Mouse (Mus musculus) limb, embryonic 11.5 days (tissue): ENCODE measurements around the gene 1110004F10Rik. TPM values are rescaled to one million over a fixed set of nuclear protein-coding genes. Genes with fewer than 3 reads are reported as not detected.

ENCODE experiments used
- ATAC-seq: fragments of 200-750 bp; cut with Nextera tagmentation; 2 replicates; pipeline ENCODE4 v1.8.0; 2017; ENCODE audit warnings: low read depth; ENCODE audit not compliant: insufficient number of reproducible peaks, low FRiP score, low TSS enrichment
- DNase-seq: peaks from one replicate; pipeline ENCODE4 v3.0.0-alpha.2; 2015; ENCODE audit warnings: low spot score
- H3K27ac ChIP-seq: fragments of 300-500 bp; sonication (generic); replicated peaks from 2 replicates; pipeline ENCODE4 v1.5.1; 2014; ENCODE audit warnings: low read depth, mild to moderate bottlenecking, low read length
- H3K27me3 ChIP-seq: fragments of 300-500 bp; sonication (generic); 2 replicates; pipeline ENCODE4 v1.6.1; 2014; ENCODE audit warnings: mild to moderate bottlenecking, low read length, mixed read lengths; ENCODE audit not compliant: control insufficient read depth, insufficient read depth
- H3K36me3 ChIP-seq: fragments of 300-500 bp; sonication (generic); 2 replicates; pipeline ENCODE4 v1.6.1; 2014; ENCODE audit warnings: mild to moderate bottlenecking, low read length, moderate library complexity, mixed read lengths; ENCODE audit not compliant: control insufficient read depth, insufficient read depth
- H3K4me1 ChIP-seq: fragments of 300-500 bp; sonication (generic); 2 replicates; pipeline ENCODE4 v1.6.1; 2014; ENCODE audit warnings: low read length, mixed read lengths; ENCODE audit not compliant: control insufficient read depth, insufficient read depth
- H3K4me2 ChIP-seq: fragments of 300-500 bp; sonication (generic); 2 replicates; pipeline ENCODE4 v1.6.1; 2014; ENCODE audit warnings: low read depth, mild to moderate bottlenecking, moderate library complexity; ENCODE audit not compliant: severe bottlenecking
- H3K4me3 ChIP-seq: fragments of 300-500 bp; sonication (generic); 2 replicates; pipeline ENCODE4 v1.5.1; 2014; ENCODE audit warnings: low read depth, low read length
- H3K9ac ChIP-seq: fragments of 300-500 bp; sonication (generic); 2 replicates; pipeline ENCODE4 v1.6.1; 2014; ENCODE audit warnings: mild to moderate bottlenecking, low read length
- H3K9me3 ChIP-seq: fragments of 300-500 bp; sonication (generic); 2 replicates; pipeline ENCODE4 v1.6.1; 2016; ENCODE audit warnings: low read length; ENCODE audit not compliant: control insufficient read depth
- WGBS: fragments of 180-500 bp; shearing (Covaris S2); extraction: QIAGEN DNeasy Blood & Tissue Kit; methylation state at CpG from one replicate; pipeline ENCODE4 v1.1.7; 2014; 5-methylcytosine and 5-hydroxymethylcytosine counted together
- polyA plus RNA-seq: library from polyadenylated mRNA; unstranded; fragments of >200 nt; fragmentation: Nextera tagmentation; extraction: Ambion mirVana; gene quantifications from 2 replicates; pipeline ENCODE4 v1.2.1, GENCODE M21; 2014

Gene 1110004F10Rik
- polyA plus RNA-seq, 1 experiment from 2014 or later = 382 TPM

DNA sequence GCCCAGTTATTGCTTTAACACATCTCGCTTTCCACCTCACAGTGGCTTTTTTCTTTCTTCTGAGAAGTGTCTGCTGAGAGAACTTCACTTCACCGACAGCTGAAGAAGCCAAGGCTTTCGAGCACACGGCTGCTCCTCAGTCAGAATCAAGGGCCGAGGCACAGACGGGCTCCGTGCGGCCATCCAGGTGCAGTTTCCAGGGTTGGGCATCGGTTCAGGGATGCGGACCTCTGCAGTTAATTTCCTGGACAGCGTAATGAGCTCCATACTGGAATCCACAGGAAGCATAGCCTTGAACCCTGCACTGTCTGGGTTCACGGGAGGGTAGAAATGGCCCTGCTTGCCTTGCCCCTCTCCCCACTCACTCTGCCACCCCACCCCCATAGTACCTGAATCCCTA is 84.9 kb downstream of the 1110004F10Rik start:
- Histone ChIP-seq H3K4me3 (no peak overlapping the region), H3K4me2 (no peak overlapping the region), H3K9ac (no peak overlapping the region), H3K36me3 (no peaks in the 10 kb centered on the region), H3K4me1 (0 out of 2 replicates have a peak, but pooled peaks cover 3% of the 10 kb centered on the region), H3K27ac (no peak overlapping the region), H3K9me3 (no peaks in the 10 kb centered on the region), H3K27me3 (no peaks in the 10 kb centered on the region)
- 61% methylated on average over 12 of the region's 12 CpGs for WGBS
- ATAC-seq (no peak), DNase-seq (no peak)

DNA sequence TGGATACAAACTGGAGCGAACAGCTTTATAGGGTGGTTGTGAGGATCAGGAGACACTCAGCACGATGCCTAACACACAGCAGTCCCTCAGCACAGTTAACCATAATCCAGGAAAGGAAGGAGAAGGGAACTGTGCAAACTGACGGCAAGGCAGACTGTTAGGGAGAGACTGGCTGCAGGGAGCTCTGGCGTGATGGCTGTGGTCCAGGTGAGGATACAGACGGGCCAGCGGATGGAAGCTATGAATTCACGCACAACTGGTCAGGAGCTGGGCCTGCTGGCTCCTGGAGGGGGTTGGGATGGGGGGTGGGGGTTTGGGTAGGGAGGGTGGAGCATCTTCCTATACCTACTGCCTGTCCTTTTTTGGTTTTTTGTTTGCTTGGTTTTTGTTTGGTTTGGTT is 86.5 kb downstream of the 1110004F10Rik start:
- Histone ChIP-seq H3K27me3 (no peaks in the 10 kb centered on the region), H3K4me2 (no peak overlapping the region), H3K9ac (no peak overlapping the region), H3K4me1 (0 out of 2 replicates have a peak, but pooled peaks cover 3% of the 10 kb centered on the region), H3K36me3 (no peaks in the 10 kb centered on the region), H3K9me3 (no peaks in the 10 kb centered on the region), H3K4me3 (no peak overlapping the region), H3K27ac (no peak overlapping the region)
- 70% methylated on average over 7 of the region's 7 CpGs for WGBS
- ATAC-seq = no peak
- DNase-seq = no peak

DNA sequence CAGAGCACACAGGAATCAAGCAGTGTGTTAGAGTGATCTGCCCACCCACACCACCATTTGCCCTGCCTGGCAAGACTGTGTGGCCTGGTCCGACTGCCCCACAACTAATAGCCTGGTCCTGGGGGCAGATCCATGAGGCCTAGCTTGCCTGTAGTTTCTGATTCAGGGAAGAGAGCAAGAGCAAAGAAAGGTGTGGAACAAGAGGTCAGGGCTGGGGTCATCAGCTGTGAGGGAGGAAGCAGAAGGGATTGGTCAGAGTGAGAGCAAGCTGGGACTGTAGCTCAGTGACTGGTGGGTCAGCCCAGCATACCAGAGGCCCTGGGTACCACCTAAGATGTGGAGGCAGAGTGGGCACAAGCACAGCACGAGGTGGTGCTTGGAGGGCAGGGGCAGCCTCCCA is 87.9 kb downstream of the 1110004F10Rik start:
- DNase-seq = no peak
- no peaks in the 10 kb centered on the region for H3K27me3 ChIP-seq
- WGBS = 77% methylated on average over 2 of the region's 2 CpGs
- no peaks in the 10 kb centered on the region for H3K9me3 ChIP-seq
- no peaks in the 10 kb centered on the region for H3K36me3 ChIP-seq
- no peak overlapping the region for H3K9ac ChIP-seq
- no peak overlapping the region for H3K4me3 ChIP-seq
- H3K27ac ChIP-seq = no peak overlapping the region
- H3K4me1 ChIP-seq = 0 out of 2 replicates have a peak, but pooled peaks cover 5% of the 10 kb centered on the region
- no peak for ATAC-seq
- H3K4me2 ChIP-seq = no peak overlapping the region

DNA sequence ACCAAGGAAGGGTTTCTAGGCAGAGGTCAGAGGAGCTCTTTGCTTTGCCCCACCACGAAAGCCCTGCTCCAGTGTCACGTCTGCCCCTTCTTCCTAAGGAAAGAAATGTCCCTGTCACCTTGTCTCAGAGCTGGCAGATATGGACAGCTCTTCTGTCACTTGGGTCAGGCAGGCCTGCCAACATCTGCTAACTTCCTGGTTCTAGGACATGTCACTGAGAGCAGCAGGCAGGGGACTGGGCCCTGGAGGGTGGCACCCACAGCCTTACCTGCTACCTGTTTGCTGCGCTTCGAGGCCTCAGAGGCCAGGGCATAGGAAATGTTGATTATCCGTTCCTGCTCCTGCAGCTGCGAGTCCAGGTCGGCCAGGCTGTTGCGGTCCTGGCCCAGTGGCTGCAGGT is 89.1 kb downstream of the 1110004F10Rik start:
- Histone ChIP-seq H3K27me3 (no peaks in the 10 kb centered on the region), H3K27ac (no peak overlapping the region), H3K36me3 (no peaks in the 10 kb centered on the region), H3K9ac (no peak overlapping the region), H3K9me3 (no peaks in the 10 kb centered on the region), H3K4me1 (0 out of 2 replicates have a peak, but pooled peaks cover 5% of the 10 kb centered on the region), H3K4me3 (no peak overlapping the region), H3K4me2 (no peak overlapping the region)
- ATAC-seq (no peak), DNase-seq (no peak)
- WGBS = 89% methylated on average over 8 of the region's 8 CpGs

DNA sequence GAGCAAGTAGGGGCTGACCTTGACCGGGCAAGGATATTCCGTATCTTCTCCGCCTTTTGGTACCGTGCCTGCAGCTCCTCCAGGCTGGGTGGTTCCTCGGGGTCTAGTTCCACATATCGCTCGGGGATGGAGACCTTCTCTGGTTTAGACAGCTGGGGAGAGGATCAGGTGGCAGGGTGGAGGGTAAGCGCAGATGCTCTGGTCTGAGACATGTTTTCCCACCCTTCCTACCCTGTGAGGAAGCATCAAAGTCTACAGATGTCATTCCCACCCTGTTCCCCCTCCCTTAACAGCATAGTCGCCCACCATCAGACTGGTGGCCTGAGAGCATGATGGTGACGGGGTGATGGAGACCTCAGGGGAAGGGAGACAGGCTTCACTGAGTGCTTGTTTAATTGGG is 90.2 kb downstream of the 1110004F10Rik start:
- ATAC-seq = no peak
- WGBS = 87% methylated on average over 10 of the region's 10 CpGs
- no peaks in the 10 kb centered on the region for H3K36me3 ChIP-seq

DNA sequence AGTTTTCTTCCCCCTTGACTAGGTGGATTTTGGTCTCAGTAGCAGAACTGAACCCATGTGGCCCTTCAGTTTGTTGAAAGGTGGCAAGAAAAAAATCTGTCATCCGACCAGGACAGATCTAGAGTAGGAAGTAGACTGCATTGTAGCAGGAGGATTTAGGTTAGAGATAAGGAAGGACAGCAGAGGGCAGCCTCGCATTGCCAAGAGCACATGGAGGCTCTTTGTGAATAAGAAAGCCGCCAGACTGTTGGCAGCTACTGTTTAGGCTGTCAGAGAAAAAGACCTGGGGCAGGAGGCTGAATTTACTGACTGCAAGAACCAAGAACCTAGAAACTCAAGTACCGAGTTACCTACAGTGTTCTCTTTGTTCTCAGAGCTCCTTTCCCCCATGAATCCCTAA is 92.2 kb downstream of the 1110004F10Rik start:
- H3K27ac ChIP-seq = no peak overlapping the region

More for the DNA sequence above, 90.2 kb downstream of the 1110004F10Rik start:
- no peak overlapping the region for H3K4me2 ChIP-seq
- H3K27me3 ChIP-seq = no peaks in the 10 kb centered on the region
- no peak for DNase-seq
- H3K4me3 ChIP-seq = no peak overlapping the region
- no peak overlapping the region for H3K9ac ChIP-seq
- H3K4me1 ChIP-seq = 0 out of 2 replicates have a peak, but pooled peaks cover 5% of the 10 kb centered on the region
- no peaks in the 10 kb centered on the region for H3K9me3 ChIP-seq
- no peak overlapping the region for H3K27ac ChIP-seq

DNA sequence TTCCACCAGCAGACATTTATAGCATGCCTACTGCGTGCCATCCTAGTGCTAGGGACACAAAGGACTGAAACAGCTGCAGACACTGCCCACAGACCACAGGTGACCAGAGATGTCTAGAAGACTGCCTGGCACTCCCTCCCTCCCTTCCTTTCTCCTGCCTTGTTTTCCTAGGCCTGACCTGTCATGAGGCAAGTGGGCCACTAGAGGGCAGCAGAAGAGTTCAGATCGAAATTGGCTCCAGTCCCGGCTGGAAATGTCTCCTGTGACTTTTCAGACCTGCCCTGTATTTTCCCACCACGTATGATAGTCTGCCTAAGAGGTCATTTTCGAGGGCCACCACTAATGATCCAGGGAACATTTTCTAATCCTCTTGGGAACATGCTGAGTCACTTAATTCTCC is 92.9 kb downstream of the 1110004F10Rik start:
- Histone ChIP-seq H3K4me1 (0 out of 2 replicates have a peak, but pooled peaks cover 2% of the 10 kb centered on the region), H3K9me3 (no peaks in the 10 kb centered on the region), H3K36me3 (no peaks in the 10 kb centered on the region), H3K9ac (no peak overlapping the region), H3K27me3 (no peaks in the 10 kb centered on the region), H3K4me3 (no peak overlapping the region), H3K27ac (no peak overlapping the region), H3K4me2 (no peak overlapping the region)
- DNase-seq (peak; percentile 86), ATAC-seq (no peak)
- WGBS = 7% methylated on average over 5 of the region's 5 CpGs

More for the DNA sequence above, 92.2 kb downstream of the 1110004F10Rik start:
- Histone ChIP-seq H3K4me2 (no peak overlapping the region), H3K9me3 (no peaks in the 10 kb centered on the region), H3K4me1 (0 out of 2 replicates have a peak, but pooled peaks cover 2% of the 10 kb centered on the region), H3K4me3 (no peak overlapping the region), H3K36me3 (no peaks in the 10 kb centered on the region), H3K27me3 (no peaks in the 10 kb centered on the region), H3K9ac (no peak overlapping the region)
- ATAC-seq (no peak), DNase-seq (no peak)
- 28% methylated on average over 4 of the region's 4 CpGs for WGBS

DNA sequence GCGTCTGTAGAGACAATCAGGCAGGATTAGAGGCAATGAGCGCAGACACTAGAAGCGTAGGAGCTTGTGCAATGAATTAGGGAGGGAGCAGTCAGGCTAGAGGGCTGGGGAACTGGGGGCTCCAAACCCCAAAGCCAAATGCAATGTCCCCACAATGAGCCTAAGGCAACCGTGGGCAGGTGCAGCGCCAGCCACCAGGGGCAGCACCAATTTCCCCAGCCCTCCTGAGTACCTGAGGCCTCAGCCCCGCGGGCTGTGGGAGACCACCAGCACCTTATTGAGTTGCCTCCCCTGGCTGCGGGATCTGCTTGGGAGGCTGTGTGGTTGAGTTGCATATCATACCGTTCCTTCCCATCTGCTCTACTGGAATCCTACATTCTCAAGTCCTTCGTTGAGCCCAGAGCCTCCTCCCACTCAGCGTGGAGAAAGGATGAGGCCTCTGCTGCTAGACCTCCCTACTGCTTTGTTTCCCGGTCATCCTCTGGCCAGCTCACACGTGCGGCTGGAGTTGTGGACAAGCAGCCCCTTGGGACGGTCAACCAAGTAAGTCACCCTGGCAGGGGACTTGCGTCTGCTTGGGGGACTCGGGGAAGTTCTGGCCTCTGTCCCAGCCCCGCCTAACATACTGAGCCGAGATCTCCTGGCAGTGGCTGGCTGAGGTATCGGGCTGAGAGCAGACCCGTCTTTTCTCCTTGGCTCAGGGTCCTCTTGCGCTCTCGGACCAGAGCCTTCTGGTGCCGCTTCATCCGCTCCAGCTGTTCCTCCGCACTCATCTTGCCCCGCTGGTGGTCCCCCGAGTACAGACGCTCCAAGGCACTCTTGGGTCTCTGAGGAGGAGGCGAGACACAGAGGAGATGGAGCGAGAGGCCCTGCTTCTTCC is 95.5 kb downstream of the 1110004F10Rik start:
- ATAC-seq (no peak), DNase-seq (no peak)
- no peaks in the 10 kb centered on the region for H3K9me3 ChIP-seq
- no peaks in the 10 kb centered on the region for H3K27me3 ChIP-seq
- H3K4me1 ChIP-seq = 0 out of 2 replicates have a peak, but pooled peaks cover 2% of the 10 kb centered on the region
- no peak overlapping the region for H3K4me3 ChIP-seq
- H3K27ac ChIP-seq = no peak overlapping the region
- no peak overlapping the region for H3K9ac ChIP-seq
- 80% methylated on average over 31 of the region's 31 CpGs for WGBS
- H3K4me2 ChIP-seq = no peak overlapping the region
- H3K36me3 ChIP-seq = no peaks in the 10 kb centered on the region
